Mouse (Mus musculus) liver, embryonic 16.5 days (tissue): Measurements from ENCODE around the gene Lhfpl2. TPM values are rescaled to one million over a fixed set of nuclear protein-coding genes. Genes with fewer than 3 reads are reported as not detected.

Experiments
- polyA plus RNA-seq: library from polyadenylated mRNA; unstranded; fragments of >200 nt; fragmentation: Nextera tagmentation; extraction: Ambion mirVana; gene quantifications from 2 replicates; pipeline ENCODE4 v1.2.1, GENCODE M21; 2015

Gene Lhfpl2
- polyA plus RNA-seq, 1 experiment from 2014 or later, result 3.9 TPM

Other genes with a start within 250 kb of the Lhfpl2 start
- gene Scamp1, start 228.1 kb downstream of the Lhfpl2 start, polyA plus RNA-seq, result 9.3 and 9.5 TPM in 2 replicates